Mouse (Mus musculus) cerebellum, postnatal 10 days (tissue): ENCODE measurements around the gene Gm10563.
"Not testable (repeated sequence)": the region's sequence is repeated elsewhere in the genome, so short reads cannot be mapped to it uniquely, and the experiment has no call there.

Experiments
- DNase-seq, 2 experiments: peaks; one replicate each; pipeline ENCODE4 v3.0.0; 2021; ENCODE audit warnings: mixed read lengths in 2 of 2

Gm10563 gene

DNA sequence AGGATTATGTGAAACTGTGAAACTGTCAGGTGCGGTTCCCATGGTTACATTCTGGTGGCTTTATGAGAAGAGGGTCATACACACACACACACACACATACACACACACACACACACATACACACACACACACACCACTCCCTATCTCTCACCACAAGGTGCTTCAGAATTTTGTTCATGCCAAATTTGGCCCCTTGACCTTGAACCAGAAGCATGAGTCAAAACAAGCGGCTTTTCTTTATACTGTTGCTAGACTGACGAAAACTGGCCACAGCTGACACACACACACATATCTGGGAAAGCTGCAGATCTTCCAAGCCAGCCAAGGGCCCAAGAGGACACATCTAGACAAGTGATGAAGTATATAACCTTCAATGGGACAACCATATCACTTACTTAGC is 49.4 kb downstream of the Gm10563 start:
- no peak for DNase-seq

DNA sequence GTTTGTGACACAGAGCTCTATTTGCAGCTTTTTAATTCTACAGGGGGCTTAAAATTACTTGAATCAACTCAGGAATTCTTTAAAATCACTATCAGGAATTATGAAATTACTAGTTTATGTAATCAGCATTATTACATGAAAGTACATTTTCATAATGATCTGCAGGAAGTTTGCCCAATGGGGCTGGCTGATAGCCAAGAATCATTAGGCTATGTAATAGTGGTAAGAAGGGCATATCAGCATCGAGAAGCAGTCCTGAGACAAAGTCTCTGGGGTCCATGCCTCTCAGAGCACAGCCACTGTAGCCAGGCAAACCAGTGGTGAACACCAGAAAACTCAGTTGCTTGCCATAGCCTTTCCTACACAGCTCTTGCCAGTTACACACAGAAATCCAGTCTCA is 51.4 kb downstream of the Gm10563 start:
- DNase-seq, result peak; percentile 20 to 29

DNA sequence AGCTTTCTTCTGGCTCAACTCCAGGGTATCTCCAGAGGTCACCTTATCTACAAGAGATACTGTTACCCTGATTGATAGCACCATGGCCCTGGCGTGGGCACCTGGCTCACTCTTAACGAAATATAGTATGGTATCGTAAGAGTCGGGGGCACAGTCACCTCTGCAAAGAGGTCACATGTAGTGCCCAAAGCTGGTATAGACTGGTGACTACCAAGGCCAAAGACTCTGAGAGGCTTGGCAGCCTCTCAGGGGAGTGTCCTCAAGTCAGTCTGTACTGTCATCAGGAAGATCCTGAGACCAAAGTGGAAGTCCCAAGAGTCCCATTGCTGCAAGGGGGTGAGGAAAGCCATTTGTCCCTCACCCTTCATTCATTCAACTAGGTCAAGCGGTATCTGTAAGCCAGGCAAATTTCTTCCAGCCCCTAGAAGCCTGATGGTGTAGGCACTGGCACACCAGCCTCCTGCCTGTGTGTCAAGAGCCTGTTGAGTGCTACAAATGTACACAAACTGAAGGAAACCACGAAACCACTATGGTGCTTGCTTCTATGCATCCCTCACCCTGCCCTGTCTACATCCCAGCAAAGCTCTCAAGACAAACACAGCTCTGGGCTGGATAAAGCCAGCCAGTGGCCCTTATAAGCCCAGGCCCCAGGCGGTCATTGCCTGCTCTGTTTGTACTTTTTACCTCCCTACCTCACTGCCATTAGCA is 54.0 kb downstream of the Gm10563 start:
- DNase-seq, result no peak

DNA sequence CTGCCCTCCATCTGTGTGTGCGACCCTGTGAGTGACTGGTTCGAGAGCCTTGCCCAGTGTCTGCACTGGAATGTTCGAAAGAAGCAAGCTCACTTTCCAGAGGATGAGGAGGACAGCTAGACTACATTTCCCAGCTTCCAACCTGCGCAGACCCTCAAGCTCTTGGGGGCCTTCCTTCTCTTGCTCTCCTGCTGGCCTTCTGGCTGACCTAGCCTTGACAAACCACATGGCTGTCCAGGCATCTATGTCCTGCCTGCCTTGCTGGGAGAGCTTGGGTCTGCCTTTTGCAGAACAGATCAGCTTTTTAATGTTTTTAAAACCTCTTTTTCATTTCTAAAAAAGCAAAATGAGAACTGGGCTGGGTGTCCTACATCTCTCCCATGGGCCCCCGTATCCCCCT is 55.9 kb downstream of the Gm10563 start:
- no peak for DNase-seq

DNA sequence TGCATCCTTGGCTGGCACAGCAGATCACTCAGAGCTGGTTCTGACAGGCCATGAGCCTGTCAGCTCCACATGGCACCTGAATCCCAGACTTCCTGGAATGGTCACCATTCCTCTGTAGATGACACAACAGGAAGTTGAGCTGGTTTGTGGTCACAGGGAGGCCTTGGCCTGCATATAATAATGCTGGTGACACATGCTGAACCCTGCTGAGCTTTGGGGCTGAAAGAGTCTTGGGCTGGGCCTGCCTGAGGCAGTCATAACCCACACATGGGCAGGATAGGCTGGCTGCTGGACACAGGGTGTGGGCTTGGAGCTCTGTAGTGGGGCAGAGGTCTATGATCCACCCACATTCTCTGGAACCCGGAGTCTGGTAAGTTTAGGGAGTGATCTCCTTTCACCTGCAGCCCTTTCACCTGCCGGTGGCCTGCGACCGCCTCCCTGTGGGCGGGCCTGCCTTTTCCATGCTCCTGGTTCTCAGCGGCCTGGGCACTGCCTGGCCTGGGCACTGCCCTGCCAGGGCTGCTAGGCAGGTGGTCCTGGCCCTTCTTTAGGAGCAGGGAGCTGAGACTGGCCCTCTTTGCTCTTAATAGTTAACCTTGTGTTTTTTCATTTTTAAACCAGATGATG is 62.8 kb downstream of the Gm10563 start:
- no peak for DNase-seq

DNA sequence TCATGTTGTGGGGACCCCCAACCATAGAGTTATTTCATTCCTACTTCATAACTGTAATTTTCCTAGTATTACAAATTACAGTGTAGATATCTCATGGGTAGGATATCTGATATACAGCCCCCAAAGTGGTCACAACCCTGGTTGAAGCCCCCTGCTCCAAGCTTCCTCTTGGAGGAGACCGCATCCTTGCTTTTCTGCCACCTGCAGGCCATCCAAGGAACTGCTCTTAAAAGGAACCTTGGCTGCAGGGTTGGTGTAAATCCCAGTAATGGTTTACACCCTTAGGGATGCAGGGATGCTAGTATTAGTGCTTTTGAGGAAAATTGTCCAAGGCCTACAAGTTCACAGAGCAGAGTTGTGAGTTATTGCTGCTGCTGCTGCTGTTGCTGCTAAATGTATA is 64.8 kb downstream of the Gm10563 start:
- peak; percentile 82 to 86 for DNase-seq

DNA sequence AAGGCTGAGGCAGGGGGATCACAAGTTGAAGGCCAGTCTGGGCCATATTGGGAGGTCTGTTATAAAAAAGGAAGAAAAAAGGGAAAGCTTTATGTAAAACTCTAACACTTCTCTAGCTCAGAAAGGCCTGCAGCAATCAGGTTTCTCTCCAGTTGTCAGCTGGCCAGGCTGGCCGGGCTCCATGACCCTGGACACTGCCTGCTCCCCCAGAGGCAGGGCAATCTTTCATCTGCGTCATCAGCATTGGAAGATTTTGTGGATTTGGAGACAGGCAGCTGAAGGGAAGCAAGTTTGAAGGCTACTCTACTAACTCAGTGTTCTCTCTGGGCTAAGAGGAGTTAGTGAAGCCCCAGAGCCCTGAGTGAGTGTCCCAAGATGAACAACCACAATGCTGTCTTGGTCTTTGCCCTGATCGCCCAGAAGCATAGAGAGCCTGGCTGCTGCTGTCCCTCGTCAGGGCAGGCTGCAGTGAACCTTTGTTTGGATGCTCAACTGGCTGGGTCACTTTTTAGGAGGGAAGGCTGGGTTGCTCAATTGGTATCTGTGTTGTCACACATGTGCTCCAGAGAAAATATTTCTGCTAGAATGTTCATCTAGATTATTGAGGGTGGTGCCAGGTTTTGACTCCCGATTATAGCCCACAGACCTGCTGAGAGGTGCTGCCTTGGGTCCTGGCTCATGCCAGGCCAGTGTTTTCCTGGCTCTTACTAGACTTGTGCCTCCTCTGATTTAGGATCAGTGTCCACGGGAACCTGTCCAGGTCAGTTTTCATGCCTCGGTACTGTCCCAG is 66.7 kb downstream of the Gm10563 start:
- no peak for DNase-seq

DNA sequence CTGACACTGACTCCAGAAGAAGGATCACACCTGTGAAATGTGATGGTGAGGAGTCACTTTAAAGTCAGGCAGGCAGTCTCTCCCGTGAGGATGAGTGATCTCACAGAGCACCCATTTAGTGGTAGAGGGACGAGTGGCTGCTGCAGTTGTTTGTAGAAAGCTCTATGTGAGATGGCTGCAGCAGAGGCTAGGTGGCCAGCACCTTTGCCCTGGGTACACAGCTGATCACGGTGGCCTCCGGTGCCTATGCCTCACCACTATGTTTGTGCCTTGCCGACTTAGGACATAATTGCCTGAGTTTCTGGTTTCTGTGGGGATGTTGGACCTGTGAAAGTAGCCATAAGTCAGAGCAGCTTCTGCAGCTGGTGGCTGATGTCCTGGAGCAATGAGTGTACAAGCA is 67.5 kb downstream of the Gm10563 start:
- no peak for DNase-seq

DNA sequence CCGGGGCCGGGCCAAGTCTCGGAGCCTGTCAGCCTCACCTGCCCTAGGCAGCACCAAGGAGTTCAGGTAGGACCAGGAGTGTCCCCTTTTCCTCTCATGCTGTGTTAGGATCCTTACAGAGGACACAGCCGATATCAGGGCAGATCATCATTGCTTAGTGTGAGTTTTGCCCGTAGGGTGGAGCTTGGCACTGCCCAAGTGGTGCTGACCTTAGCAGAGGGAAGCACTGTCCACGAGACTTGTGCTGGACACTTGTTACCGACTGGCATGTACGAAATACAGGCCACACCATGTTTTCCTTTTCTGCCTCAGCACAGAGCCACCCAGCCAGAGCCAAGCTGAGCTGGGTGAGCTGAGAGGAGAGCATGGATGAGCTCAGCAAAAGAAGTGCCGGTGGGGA is 68.1 kb downstream of the Gm10563 start:
- no peak for DNase-seq

DNA sequence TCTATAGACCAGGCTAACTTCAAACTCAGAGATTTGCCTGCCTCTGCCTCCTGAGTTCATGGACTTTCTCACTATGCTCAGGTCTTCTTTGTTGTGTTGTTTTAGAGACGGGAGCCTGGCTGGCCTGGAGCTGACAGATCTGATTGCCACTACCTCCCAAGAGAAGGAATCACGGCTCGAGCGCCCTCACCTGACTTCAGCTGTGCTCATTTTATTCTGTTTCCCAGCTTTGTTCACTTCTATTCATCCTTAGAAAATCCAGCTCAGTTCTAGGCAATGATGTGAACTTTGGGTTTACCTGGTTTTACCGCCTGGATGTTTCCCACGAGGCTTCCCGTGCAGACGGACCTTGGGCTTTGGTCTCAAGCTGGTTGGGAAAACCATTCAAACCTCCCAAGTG is 69.7 kb downstream of the Gm10563 start:
- DNase-seq, result no peak

DNA sequence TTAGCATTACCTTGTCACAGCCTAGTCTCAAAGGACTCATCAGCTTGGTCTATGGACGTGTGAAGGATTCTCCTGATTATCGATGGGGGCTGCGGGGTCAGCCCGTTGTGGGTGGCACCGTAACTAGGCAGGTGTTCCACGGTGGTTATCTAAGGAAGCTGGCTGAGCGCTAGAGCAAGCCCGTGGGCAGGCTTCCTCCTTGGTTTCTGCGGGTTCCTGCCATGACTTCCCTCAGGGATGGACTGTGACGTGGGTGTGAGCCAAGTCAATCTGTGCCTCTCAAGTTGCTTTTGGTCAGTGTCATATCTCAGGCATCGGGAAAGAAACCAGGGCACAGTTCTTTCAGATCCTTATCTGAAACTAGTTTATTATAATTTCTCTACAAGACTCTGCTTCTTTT is 70.3 kb downstream of the Gm10563 start:
- peak in 1 of 2 experiments; percentile 30 for DNase-seq

DNA sequence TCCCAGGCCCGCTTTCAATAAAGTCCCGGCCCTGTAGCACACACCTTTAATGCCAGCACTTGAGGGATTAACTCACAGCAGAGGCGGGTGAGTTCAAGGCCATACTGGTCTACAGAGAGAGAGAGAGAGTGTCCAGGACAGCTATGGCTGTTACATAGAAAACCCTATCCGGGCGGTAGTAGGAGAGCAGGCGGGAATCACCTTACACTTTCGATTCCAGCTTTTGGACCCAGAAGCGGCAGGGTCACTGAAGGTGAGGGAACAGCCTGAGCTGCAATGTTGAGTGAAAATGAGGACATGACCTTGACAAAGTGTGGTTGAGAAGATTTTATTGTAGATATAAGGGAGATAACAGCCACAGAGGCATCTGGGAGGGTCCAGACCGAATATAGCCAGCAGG is 71.3 kb downstream of the Gm10563 start:
- no peak for DNase-seq

DNA sequence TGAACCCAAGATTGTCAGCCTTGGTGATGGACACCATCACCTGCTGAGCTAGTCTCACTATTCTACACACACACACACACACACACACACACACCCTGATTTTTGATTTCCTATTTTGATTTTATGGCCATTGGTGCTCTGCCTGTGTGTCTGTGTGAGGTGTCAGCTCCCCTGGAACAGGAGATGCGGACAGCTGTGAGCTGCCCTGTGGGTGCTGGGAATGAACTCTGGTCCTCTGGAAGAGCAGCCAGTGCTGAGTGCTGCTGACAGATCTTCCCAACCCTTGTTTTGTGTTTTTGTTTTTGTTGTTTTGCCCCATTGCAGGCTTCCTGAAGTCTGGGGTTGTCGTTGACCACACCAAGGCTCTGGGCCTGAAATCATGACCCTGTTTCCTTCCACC is 72.1 kb downstream of the Gm10563 start:
- DNase-seq, result no peak

DNA sequence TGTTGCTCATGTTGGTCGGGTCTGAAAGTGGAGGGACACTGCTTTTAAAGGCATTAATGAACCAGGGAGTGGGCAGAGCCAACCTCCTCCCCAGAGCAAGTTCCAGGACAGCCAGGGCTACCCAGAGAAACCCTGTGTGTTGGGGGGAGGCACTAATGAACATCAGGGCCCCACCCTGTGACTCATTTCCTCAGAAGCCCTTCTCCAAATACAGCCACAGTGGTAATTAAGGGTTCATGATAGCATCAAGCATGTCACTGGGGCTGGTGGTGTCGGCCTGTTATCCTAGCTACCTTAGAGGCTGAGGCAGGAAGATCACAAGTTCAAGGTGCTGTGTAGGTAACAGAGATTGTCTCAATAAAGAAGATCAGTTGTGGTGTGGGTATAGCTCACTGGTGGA is 73.8 kb downstream of the Gm10563 start:
- DNase-seq, result no peak

DNA sequence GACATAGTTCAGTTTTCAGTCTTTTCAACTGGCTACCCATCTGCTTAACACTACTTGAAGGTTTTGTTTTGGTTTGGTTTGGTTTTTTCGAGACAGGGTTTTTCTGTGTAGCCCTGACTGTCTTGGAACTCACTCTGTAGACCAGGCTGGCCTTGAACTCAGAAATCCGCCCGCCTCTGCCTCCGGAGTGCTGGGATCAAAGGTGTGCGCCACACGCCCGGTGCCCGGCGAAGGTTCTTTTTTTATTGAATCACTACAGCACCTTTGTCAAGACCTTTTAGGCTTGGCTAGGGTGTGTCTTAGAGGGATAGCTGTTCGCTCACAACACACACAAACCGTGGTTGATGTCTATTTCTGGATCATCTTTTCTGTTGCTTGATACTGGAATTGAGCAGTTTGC is 74.9 kb downstream of the Gm10563 start:
- DNase-seq, result not testable (repeated sequence)

DNA sequence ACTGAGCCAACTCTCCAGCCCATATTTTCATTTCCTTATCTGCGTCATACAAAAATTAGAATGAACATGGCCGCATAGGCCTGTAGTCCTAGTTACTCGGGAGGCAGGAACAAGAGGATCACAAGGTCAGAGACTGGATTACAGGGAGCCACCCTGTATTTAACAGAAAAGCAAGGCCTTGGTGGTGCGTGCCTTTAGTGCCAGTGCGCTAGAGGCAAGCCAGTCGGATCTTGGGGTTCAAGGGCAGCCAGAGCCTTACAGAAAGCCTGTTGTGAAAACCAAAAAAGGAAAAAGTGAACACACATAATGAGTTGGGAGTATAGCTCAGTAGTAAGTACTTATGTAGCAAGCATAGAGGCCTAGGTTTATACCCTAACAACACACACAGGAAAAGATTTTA is 75.4 kb downstream of the Gm10563 start:
- DNase-seq, result no peak

DNA sequence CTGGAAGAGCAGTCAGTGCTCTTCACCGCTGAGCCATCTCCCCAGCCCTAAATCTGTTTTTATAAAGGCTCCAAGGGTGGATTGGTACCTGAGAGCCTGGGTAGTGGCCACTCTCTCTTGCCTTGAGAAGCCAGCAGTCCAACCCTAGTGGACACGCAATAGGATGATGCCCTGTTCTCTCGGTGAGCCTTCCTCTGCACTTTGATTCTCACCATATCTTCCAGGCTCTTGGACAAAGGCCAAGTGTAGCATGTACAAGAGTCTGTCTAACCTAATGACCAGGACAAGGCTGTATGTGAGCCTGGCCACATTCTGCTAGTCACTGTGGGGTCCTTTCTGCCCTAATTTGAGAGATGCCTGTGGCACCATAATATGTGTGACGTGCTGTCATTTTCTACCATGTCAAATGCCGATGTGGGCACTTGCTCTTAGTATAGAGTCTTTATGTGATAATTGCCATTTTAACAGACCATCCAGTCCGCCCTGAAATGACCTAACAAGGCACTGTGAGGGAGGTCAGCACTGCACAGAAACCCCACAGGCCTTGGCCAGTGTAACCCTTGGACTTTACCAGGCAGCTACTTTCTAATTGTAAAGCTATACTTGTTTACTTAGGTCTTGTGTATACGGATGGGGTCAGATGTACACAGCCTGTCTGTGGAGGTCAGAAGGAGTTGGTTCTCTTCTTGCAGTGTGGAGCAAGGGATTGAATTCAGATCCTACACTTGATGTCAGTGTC is 76.4 kb downstream of the Gm10563 start:
- DNase-seq, result no peak

DNA sequence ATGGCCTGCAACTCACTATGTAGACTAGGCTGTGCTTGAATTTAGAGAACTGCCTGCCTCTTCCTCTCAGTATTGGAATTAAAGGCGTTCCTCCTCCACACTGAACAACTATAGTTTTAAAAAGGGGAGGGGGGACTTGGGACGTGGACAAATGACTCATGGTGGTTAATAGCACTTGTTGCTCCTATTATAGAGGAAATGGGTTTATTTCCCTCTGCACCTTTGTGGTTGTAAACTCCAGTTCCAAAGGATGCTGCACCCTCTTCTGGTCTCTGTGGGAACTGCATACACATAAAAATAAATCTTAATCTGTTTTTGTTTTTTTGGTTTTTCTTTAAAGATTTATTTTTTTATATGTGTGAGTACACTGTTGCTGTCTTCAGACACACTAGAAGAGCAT is 77.0 kb downstream of the Gm10563 start:
- DNase-seq, result peak; percentile 31 to 63

DNA sequence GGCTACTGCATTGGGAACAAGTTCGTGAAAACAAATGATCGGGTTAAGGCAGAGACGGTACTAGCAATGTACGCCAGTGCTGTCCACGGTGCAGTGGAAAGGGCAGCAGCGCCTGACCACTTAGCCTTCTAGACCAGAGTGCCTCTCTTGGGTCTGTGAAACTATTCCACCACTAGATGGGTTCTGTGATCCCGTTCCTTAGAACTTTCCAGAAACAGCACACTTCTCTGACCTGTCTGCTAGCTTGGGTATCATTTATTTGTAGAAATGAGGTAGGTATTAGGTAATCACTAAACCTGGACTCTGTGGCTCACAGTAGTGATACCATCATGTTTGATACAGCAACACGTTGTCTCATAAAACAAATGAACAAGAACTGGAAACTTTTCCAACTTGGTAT is 78.7 kb downstream of the Gm10563 start:
- no peak for DNase-seq
